In genomic region chr9:54897097-54897496, GRCm38 (mm10) we compare ENCODE assay signal across 12 mouse cellular contexts. TPM values are rescaled to one million over a fixed set of nuclear protein-coding genes. Genes with fewer than 3 reads are reported as not detected.
DNase-seq lines count a peak whose midpoint lies in the region; ATAC-seq and TF ChIP-seq lines count a peak whose summit lies in the region.
"Had no signal": no experiment of that assay in that cellular context is flagged by ENCODE, and none has a peak within 500 bp of the region (broad histone marks: within the 10 kb centered on the region; RNA-seq: fewer than 3 reads in every experiment).

No protein-coding gene starts in this region.

- H3K4me3 ChIP-seq in kidney, postnatal 0 days (replicated peaks; ENCODE audit: low read depth, low read length): no peak overlapping the region
- H3K4me3 ChIP-seq: heart, embryonic 13.5 days; limb, embryonic 15.5 days had no signal

- no peaks in the 10 kb centered on the region for H3K4me1 ChIP-seq in kidney, postnatal 0 days (replicated peaks; ENCODE audit: insufficient read depth, low read length)
- H3K4me1 ChIP-seq: heart, embryonic 13.5 days; limb, embryonic 15.5 days had no signal

- 85% methylated on average over 3 of the region's 3 CpGs for WGBS in kidney, postnatal 0 days

- H3K36me3 ChIP-seq in kidney, postnatal 0 days (ENCODE audit: insufficient read depth, low read length): peaks cover 38% of the 10 kb centered on the region

- intact Hi-C loops in gastrocnemius, postnatal 36 days (cut with DNase I): no loop called here

- TF ChIP-seq CTCF in kidney, postnatal 0 days (IDR thresholded peaks at IDR 0.05; ENCODE audit: low read depth): peak; percentile 67

- no peaks in the 10 kb centered on the region for H3K9me3 ChIP-seq in kidney, postnatal 0 days (replicated peaks; ENCODE audit: low read length)
- H3K9me3 ChIP-seq: heart, embryonic 13.5 days; limb, embryonic 15.5 days had no signal

- no peak overlapping the region for H3K27ac ChIP-seq in kidney, postnatal 0 days
- H3K27ac ChIP-seq: heart, embryonic 13.5 days; hindbrain, embryonic 14.5 days; limb, embryonic 15.5 days had no signal

- no peak for ATAC-seq in kidney, postnatal 0 days (replicated peaks; ENCODE audit: low FRiP score, low read depth)

- no peaks in the 10 kb centered on the region for H3K27me3 ChIP-seq in kidney, postnatal 0 days (ENCODE audit: insufficient read depth, low read length)
- H3K27me3 ChIP-seq: heart, embryonic 13.5 days; limb, embryonic 15.5 days had no signal

- no peak overlapping the region for H3K4me2 ChIP-seq in kidney, postnatal 0 days (ENCODE audit: low read length)
- H3K4me2 ChIP-seq: heart, embryonic 13.5 days; hindbrain, embryonic 14.5 days; limb, embryonic 15.5 days had no signal

- H3K9ac ChIP-seq in kidney, postnatal 0 days (ENCODE audit: low read depth, low read length): no peak overlapping the region
- H3K9ac ChIP-seq: heart, embryonic 13.5 days; hindbrain, embryonic 14.5 days; limb, embryonic 15.5 days had no signal

- DNase-seq in kidney, postnatal 0 days (ENCODE audit: low spot score): peak; percentile 34
- DNase-seq in kidney, postnatal 25 days: no peak
- peak; percentile 25 for DNase-seq in retina, embryonic 14.5 days (ENCODE audit: low spot score)
- DNase-seq in retina, postnatal 1 day: no peak
- peak; percentile 13 for DNase-seq in brain, adult 2 months (ENCODE audit: low read depth, low spot score)
- no peak for DNase-seq in urinary bladder, postnatal 4 days (ENCODE audit: low spot score in 2 of 2)
- no peak for DNase-seq in gastrocnemius, postnatal 36 days
- DNase-seq: cerebellum, postnatal 36 days had no signal

RNA-seq across cellular contexts. Expression of gene Hykk, which starts 20.0 kb away (rescaled TPM):
- polyA plus RNA-seq in kidney, postnatal 0 days (2015; fragmentation: Nextera tagmentation; extraction: Ambion mirVana): 15.5 and 16.3 TPM in 2 replicates
- under 1 TPM; 0.74 to 0.79 TPM for total RNA-seq in gastrocnemius, postnatal 36 days (2021)

RNA-seq across cellular contexts. Expression of gene Ireb2, which starts 33.5 kb away (rescaled TPM):
- polyA plus RNA-seq in kidney, postnatal 0 days (2015; fragmentation: Nextera tagmentation; extraction: Ambion mirVana): 23.4 and 24.5 TPM in 2 replicates
- total RNA-seq in gastrocnemius, postnatal 36 days (2021): 10 to 100 TPM; 18.8 to 21.8 TPM

RNA-seq across cellular contexts. Expression of gene Psma4, which starts 53.5 kb away (rescaled TPM):
- polyA plus RNA-seq in kidney, postnatal 0 days (2015; fragmentation: Nextera tagmentation; extraction: Ambion mirVana): 317 and 325 TPM in 2 replicates
- total RNA-seq in gastrocnemius, postnatal 36 days (2021): 100 to 1,000 TPM; 111 to 117 TPM

RNA-seq across cellular contexts. Expression of gene AY074887, which starts 53.7 kb away (rescaled TPM):
- polyA plus RNA-seq in kidney, postnatal 0 days (2015; fragmentation: Nextera tagmentation; extraction: Ambion mirVana): 0.72 and 1.1 TPM in 2 replicates
- total RNA-seq in gastrocnemius, postnatal 36 days (2021): not detected
- total RNA-seq: layer of hippocampus, postnatal 25 days had no signal

Comparison
In these comparisons a context has a peak if more than half of its experiments do, and no peak if none do; other contexts are left out.
1. DNase-seq: peak in kidney, postnatal 0 days (single experiment), retina, embryonic 14.5 days (single experiment) and brain, adult 2 months (single experiment); none in kidney, postnatal 25 days (0 of 2), retina, postnatal 1 day (single experiment), urinary bladder, postnatal 4 days (0 of 2) and gastrocnemius, postnatal 36 days (0 of 2).